Mouse (Mus musculus) right cerebral cortex, postnatal 25 days (tissue): ENCODE data around the gene Ldlrad2.
"Not testable (repeated sequence)": the region's sequence is repeated elsewhere in the genome, so short reads cannot be mapped to it uniquely, and the experiment has no call there.

Source experiments
- DNase-seq: peaks from one replicate; pipeline ENCODE4 v3.0.0; 2022

The Ldlrad2 gene

GRCm38 (mm10) chr4:137574469-137574868 lies at the start of gene Ldlrad2:
Gene Ldlrad2 (minus strand): TSS chr4:137574569.
- DNase-seq, result no peak

- DNase-seq, result no peak
Measured at GRCm38 (mm10) chr4:137622847-137623246, 48.5 kb upstream of the Ldlrad2 start.

GRCm38 (mm10) chr4:137610256-137610655 lies 35.9 kb upstream of the Ldlrad2 start:
- DNase-seq, result no peak

- no peak for DNase-seq
Measured at GRCm38 (mm10) chr4:137609702-137610101, 35.3 kb upstream of the Ldlrad2 start.

- no peak for DNase-seq
Measured at GRCm38 (mm10) chr4:137609281-137609680, 34.9 kb upstream of the Ldlrad2 start.

GRCm38 (mm10) chr4:137607023-137607422 lies 32.7 kb upstream of the Ldlrad2 start:
- DNase-seq, result no peak

GRCm38 (mm10) chr4:137603449-137604171 lies 29.2 kb upstream of the Ldlrad2 start:
- DNase-seq, result no peak

GRCm38 (mm10) chr4:137598577-137598976 lies 24.2 kb upstream of the Ldlrad2 start:
- no peak for DNase-seq

GRCm38 (mm10) chr4:137597098-137597630 lies 22.8 kb upstream of the Ldlrad2 start:
- DNase-seq, result no peak

- DNase-seq, result no peak
Measured at GRCm38 (mm10) chr4:137594496-137595270, 20.3 kb upstream of the Ldlrad2 start.

- peak; percentile 100 for DNase-seq
Measured at GRCm38 (mm10) chr4:137593601-137594495, 19.5 kb upstream of the Ldlrad2 start, which contains the start of gene Usp48. Gene Usp48 (plus strand): TSS chr4:137593755.

GRCm38 (mm10) chr4:137590961-137591360 lies 16.6 kb upstream of the Ldlrad2 start:
- no peak for DNase-seq

- no peak for DNase-seq
Measured at GRCm38 (mm10) chr4:137589586-137589985, 15.2 kb upstream of the Ldlrad2 start.

GRCm38 (mm10) chr4:137589095-137589494 lies 14.7 kb upstream of the Ldlrad2 start:
- not testable (repeated sequence) for DNase-seq

- DNase-seq, result no peak
Measured at GRCm38 (mm10) chr4:137581815-137582214, 7.4 kb upstream of the Ldlrad2 start.

- DNase-seq, result no peak
Measured at GRCm38 (mm10) chr4:137580299-137580698, 5.9 kb upstream of the Ldlrad2 start.

GRCm38 (mm10) chr4:137579789-137580188 lies 5.4 kb upstream of the Ldlrad2 start:
- no peak for DNase-seq

GRCm38 (mm10) chr4:137578181-137578845 lies 3.9 kb upstream of the Ldlrad2 start:
- DNase-seq, result peak; percentile 26

- no peak for DNase-seq
Measured at GRCm38 (mm10) chr4:137577486-137577885, 3.1 kb upstream of the Ldlrad2 start.

GRCm38 (mm10) chr4:137569873-137570272 lies 4.5 kb downstream of the Ldlrad2 start:
- no peak for DNase-seq

- no peak for DNase-seq
Measured at GRCm38 (mm10) chr4:137556673-137557210, 17.6 kb downstream of the Ldlrad2 start.

- DNase-seq, result no peak
Measured at GRCm38 (mm10) chr4:137553466-137553865, 20.9 kb downstream of the Ldlrad2 start.
